Mouse (Mus musculus): Measurements from ENCODE around the gene Vav2.

Gene Vav2

GRCm38 (mm10) chr2:27326357-27326756 is 100.5 kb downstream of the Vav2 start:
- no peak for DNase-seq (ENCODE audit: extremely low spot score, low read depth, low spot score)

- no peak for DNase-seq (ENCODE audit: extremely low spot score, low read depth, low spot score)
Observed at GRCm38 (mm10) chr2:27324690-27325089, 102.1 kb downstream of the Vav2 start.

GRCm38 (mm10) chr2:27321431-27321875 is 105.4 kb downstream of the Vav2 start:
- no peak for DNase-seq (ENCODE audit: extremely low spot score, low read depth, low spot score)

GRCm38 (mm10) chr2:27320820-27321219 is 106.0 kb downstream of the Vav2 start:
- DNase-seq (ENCODE audit: extremely low spot score, low read depth, low spot score): no peak

- no peak for DNase-seq (ENCODE audit: extremely low spot score, low read depth, low spot score)
Observed at GRCm38 (mm10) chr2:27318606-27319005, 108.2 kb downstream of the Vav2 start.

GRCm38 (mm10) chr2:27318197-27318596 is 108.6 kb downstream of the Vav2 start:
- no peak for DNase-seq (ENCODE audit: extremely low spot score, low read depth, low spot score)

GRCm38 (mm10) chr2:27316167-27316566 is 110.7 kb downstream of the Vav2 start:
- DNase-seq (ENCODE audit: extremely low spot score, low read depth, low spot score): no peak

- no peak for DNase-seq (ENCODE audit: extremely low spot score, low read depth, low spot score)
Observed at GRCm38 (mm10) chr2:27314269-27314668, 112.6 kb downstream of the Vav2 start.

- no peak for DNase-seq (ENCODE audit: extremely low spot score, low read depth, low spot score)
Observed at GRCm38 (mm10) chr2:27312500-27312899, 114.3 kb downstream of the Vav2 start.

GRCm38 (mm10) chr2:27311606-27312005 is 115.2 kb downstream of the Vav2 start:
- DNase-seq (ENCODE audit: extremely low spot score, low read depth, low spot score): no peak

GRCm38 (mm10) chr2:27310908-27311307 is 115.9 kb downstream of the Vav2 start:
- no peak for DNase-seq (ENCODE audit: extremely low spot score, low read depth, low spot score)

- DNase-seq (ENCODE audit: extremely low spot score, low read depth, low spot score): no peak
Observed at GRCm38 (mm10) chr2:27310221-27310620, 116.6 kb downstream of the Vav2 start.

GRCm38 (mm10) chr2:27306628-27307027 is 120.2 kb downstream of the Vav2 start:
- no peak for DNase-seq (ENCODE audit: extremely low spot score, low read depth, low spot score)

- DNase-seq (ENCODE audit: extremely low spot score, low read depth, low spot score): no peak
Observed at GRCm38 (mm10) chr2:27304741-27305140, 122.1 kb downstream of the Vav2 start.

GRCm38 (mm10) chr2:27304074-27304473 is 122.8 kb downstream of the Vav2 start:
- DNase-seq (ENCODE audit: extremely low spot score, low read depth, low spot score): no peak

GRCm38 (mm10) chr2:27301444-27302111 is 125.3 kb downstream of the Vav2 start:
- DNase-seq (ENCODE audit: extremely low spot score, low read depth, low spot score): no peak

- no peak for DNase-seq (ENCODE audit: extremely low spot score, low read depth, low spot score)
Observed at GRCm38 (mm10) chr2:27300725-27301443, 125.9 kb downstream of the Vav2 start.

- DNase-seq (ENCODE audit: extremely low spot score, low read depth, low spot score): no peak
Observed at GRCm38 (mm10) chr2:27296656-27297406, 130.0 kb downstream of the Vav2 start.

- no peak for DNase-seq (ENCODE audit: extremely low spot score, low read depth, low spot score)
Observed at GRCm38 (mm10) chr2:27294777-27295176, 132.1 kb downstream of the Vav2 start.

GRCm38 (mm10) chr2:27289019-27289418 is 137.8 kb downstream of the Vav2 start:
- DNase-seq (ENCODE audit: extremely low spot score, low read depth, low spot score): peak; percentile 92

- DNase-seq (ENCODE audit: extremely low spot score, low read depth, low spot score): no peak
Observed at GRCm38 (mm10) chr2:27286971-27287710, 139.7 kb downstream of the Vav2 start.

All from hindlimb bud, embryonic 11.5 days (tissue).